Mouse (Mus musculus): ENCODE measurements around the gene Masp2.

The Masp2 gene

GRCm38 (mm10) chr4:148601871-148602270, 483 bp upstream of the Masp2 start:
- no peak for DNase-seq

- no peak for DNase-seq
Observed at GRCm38 (mm10) chr4:148603376-148604139, 1.2 kb downstream of the Masp2 start.

GRCm38 (mm10) chr4:148604141-148604540, 1.8 kb downstream of the Masp2 start:
- no peak for DNase-seq

- DNase-seq: peak; percentile 79
Observed at GRCm38 (mm10) chr4:148604541-148605165, 2.3 kb downstream of the Masp2 start.

GRCm38 (mm10) chr4:148607758-148608157, 5.4 kb downstream of the Masp2 start:
- peak; percentile 87 to 89 for DNase-seq

GRCm38 (mm10) chr4:148609805-148610204, 7.5 kb downstream of the Masp2 start:
- no peak for DNase-seq

GRCm38 (mm10) chr4:148610631-148611364, 8.4 kb downstream of the Masp2 start:
- DNase-seq: no peak

GRCm38 (mm10) chr4:148612557-148612956, 10.2 kb downstream of the Masp2 start:
- DNase-seq: no peak

GRCm38 (mm10) chr4:148613738-148614137, 11.4 kb downstream of the Masp2 start:
- no peak for DNase-seq

GRCm38 (mm10) chr4:148619805-148620204, 17.5 kb downstream of the Masp2 start:
- no peak for DNase-seq

- DNase-seq: no peak
Observed at GRCm38 (mm10) chr4:148620718-148621117, 18.4 kb downstream of the Masp2 start.

GRCm38 (mm10) chr4:148622485-148622884, 20.1 kb downstream of the Masp2 start:
- no peak for DNase-seq

GRCm38 (mm10) chr4:148623609-148624008, 21.3 kb downstream of the Masp2 start:
- DNase-seq: no peak

- DNase-seq: no peak
Observed at GRCm38 (mm10) chr4:148625010-148625409, 22.7 kb downstream of the Masp2 start.

- DNase-seq: peak; percentile 60 to 62
Observed at GRCm38 (mm10) chr4:148625756-148626622, 23.6 kb downstream of the Masp2 start.

- peak; percentile 98 for DNase-seq
Observed at GRCm38 (mm10) chr4:148626623-148627185, 24.4 kb downstream of the Masp2 start, which contains the start of gene Tardbp. Gene Tardbp (minus strand): TSS chr4:148627019.

GRCm38 (mm10) chr4:148627246-148627645, 24.9 kb downstream of the Masp2 start:
- no peak for DNase-seq

GRCm38 (mm10) chr4:148632013-148632692, 29.8 kb downstream of the Masp2 start:
- no peak for DNase-seq

- no peak for DNase-seq
Observed at GRCm38 (mm10) chr4:148633395-148634061, 31.2 kb downstream of the Masp2 start.

- no peak for DNase-seq
Observed at GRCm38 (mm10) chr4:148635309-148635708, 33.0 kb downstream of the Masp2 start.

GRCm38 (mm10) chr4:148638302-148638701, 35.9 kb downstream of the Masp2 start:
- no peak for DNase-seq

All from B cell, adult 2 months (primary cell).